Mouse (Mus musculus) heart, embryonic 14.5 days (tissue): ENCODE results near the gene C8g. TPM values are rescaled to one million over a fixed set of nuclear protein-coding genes. Genes with fewer than 3 reads are reported as not detected.
A peak's percentile ranks its signal among the peaks of the same experiment; 100 is the strongest.

Experiments
- ATAC-seq: fragments of 200-750 bp; cut with Nextera tagmentation; 2 replicates; pipeline ENCODE4 v1.8.0; 2017; ENCODE audit warnings: low read depth, moderate TSS enrichment; ENCODE audit not compliant: insufficient number of reproducible peaks, insufficient read depth, low FRiP score
- H3K27ac ChIP-seq, 2 experiments: fragments of 200-500 bp in 1 of 2; fragments of 300-500 bp in 1 of 2; sonication (generic) in 1 of 2; replicated peaks in 1 of 2; 2 replicates each; pipeline ENCODE4 v1.5.1; 2012 to 2014; ENCODE audit warnings: low read depth in 2 of 2, low read length in 2 of 2, control low read depth in 1 of 2, mild to moderate bottlenecking in 1 of 2, mixed read lengths in 1 of 2; ENCODE audit not compliant: control insufficient read depth in 1 of 2, insufficient read depth in 1 of 2
- H3K27me3 ChIP-seq: fragments of 300-500 bp; sonication (generic); 2 replicates; pipeline ENCODE4 v1.6.1; 2014; ENCODE audit warnings: mild to moderate bottlenecking, low read length, control low read depth; ENCODE audit not compliant: control insufficient read depth, insufficient read depth
- H3K36me3 ChIP-seq: fragments of 300-500 bp; sonication (generic); 2 replicates; pipeline ENCODE4 v1.6.1; 2014; ENCODE audit warnings: mild to moderate bottlenecking, control low read depth, low read length, mixed read lengths; ENCODE audit not compliant: control insufficient read depth, insufficient read depth
- H3K4me1 ChIP-seq, 2 experiments: fragments of 200-500 bp in 1 of 2; fragments of 300-500 bp in 1 of 2; sonication (generic) in 1 of 2; 2 replicates each; pipeline ENCODE4 v1.6.1; 2012 to 2014; ENCODE audit warnings: low read length in 2 of 2, control low read depth in 1 of 2, mixed read lengths in 1 of 2; ENCODE audit not compliant: control insufficient read depth in 2 of 2, insufficient read depth in 2 of 2
- H3K4me2 ChIP-seq: fragments of 300-500 bp; sonication (generic); 2 replicates; pipeline ENCODE4 v1.6.1; 2014; ENCODE audit warnings: mild to moderate bottlenecking, low read length
- H3K4me3 ChIP-seq, 2 experiments: fragments of 200-500 bp in 1 of 2; fragments of 300-500 bp in 1 of 2; sonication (generic) in 1 of 2; 2 replicates each; pipeline ENCODE4 v1.5.1; 2012 to 2014; ENCODE audit warnings: low read length in 2 of 2, mild to moderate bottlenecking in 2 of 2, control low read depth in 1 of 2, low read depth in 1 of 2, moderate library complexity in 1 of 2; ENCODE audit not compliant: control insufficient read depth in 1 of 2, insufficient read depth in 1 of 2
- H3K9ac ChIP-seq: fragments of 300-500 bp; sonication (generic); 2 replicates; pipeline ENCODE4 v1.6.1; 2014; ENCODE audit warnings: mild to moderate bottlenecking, low read length
- H3K9me3 ChIP-seq: fragments of 300-500 bp; sonication (generic); 2 replicates; pipeline ENCODE4 v1.6.1; 2016; ENCODE audit warnings: low read length, control low read depth; ENCODE audit not compliant: control insufficient read depth
- WGBS: fragments of 180-500 bp; shearing (Covaris S2); extraction: QIAGEN DNeasy Blood & Tissue Kit; methylation state at CpG from one replicate; pipeline ENCODE4 v1.1.7; 2014; 5-methylcytosine and 5-hydroxymethylcytosine counted together
- polyA plus RNA-seq: library from polyadenylated mRNA; unstranded; fragments of >200 nt; fragmentation: Nextera tagmentation; extraction: Ambion mirVana; gene quantifications from 2 replicates; pipeline ENCODE4 v1.2.1, GENCODE M21; 2014

C8g gene
- 2.9 and 4.9 TPM in 2 replicates for polyA plus RNA-seq

DNA sequence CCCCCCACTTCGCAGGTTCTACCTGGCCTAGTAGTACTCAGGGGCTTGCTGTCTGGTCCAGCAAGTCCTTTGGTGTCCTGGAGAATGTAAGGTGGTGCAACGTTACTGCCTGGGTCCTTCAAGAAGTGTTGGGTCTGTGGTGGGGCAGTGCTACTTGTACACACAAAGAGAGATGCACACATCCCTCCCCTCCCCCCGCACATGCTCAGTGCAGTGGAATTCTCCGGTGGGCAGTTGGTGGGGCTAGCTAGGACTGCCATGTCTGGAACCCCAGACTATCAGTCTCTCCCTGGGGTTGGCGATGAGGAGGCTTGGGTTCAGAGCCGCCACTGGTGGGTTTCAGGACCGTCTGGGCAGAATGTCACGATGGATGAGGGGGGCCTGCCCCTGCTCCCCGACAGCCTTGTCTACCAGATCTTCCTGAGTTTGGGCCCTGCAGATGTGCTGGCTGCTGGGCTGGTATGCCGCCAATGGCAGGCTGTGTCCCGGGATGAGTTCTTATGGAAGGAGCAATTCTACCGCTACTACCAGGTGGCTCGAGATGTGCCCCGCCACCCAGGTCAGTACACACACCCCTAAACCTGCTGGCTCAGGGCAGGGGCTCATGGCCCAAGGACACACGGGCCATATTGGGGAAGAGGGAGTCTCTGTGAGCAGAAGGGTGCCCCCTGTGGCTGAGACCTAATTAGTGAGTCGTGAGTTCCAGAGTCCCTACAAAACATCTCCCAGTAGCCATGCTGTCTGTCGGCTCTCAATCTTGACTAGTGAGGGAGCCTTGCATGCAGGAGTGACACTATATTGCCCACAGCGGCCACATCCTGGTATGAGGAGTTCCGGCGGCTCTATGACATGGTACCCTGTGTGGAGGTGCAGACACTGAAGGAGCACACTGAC is at the start of gene C8g:
C8g (minus strand) TSS at position 127 of the 894 bp plus-strand sequence.
- 73% methylated on average over 20 of the region's 20 CpGs for WGBS
- no peaks in the 10 kb centered on the region for H3K9me3 ChIP-seq
- H3K9ac ChIP-seq: peak within 1 kb of the TSS; percentile 98
- no peak for ATAC-seq
- peak within 1 kb of the TSS; percentile 76 to 77 for H3K27ac ChIP-seq
- H3K4me2 ChIP-seq: peak within 1 kb of the TSS; percentile 98
- peaks cover 36% of the 10 kb centered on the region for H3K36me3 ChIP-seq
- H3K4me3 ChIP-seq: peak within 1 kb of the TSS; percentile 93 to 98
- H3K27me3 ChIP-seq: no peaks in the 10 kb centered on the region
- H3K4me1 ChIP-seq: peaks cover 14 to 19% of the 10 kb centered on the region in 2 experiments

DNA sequence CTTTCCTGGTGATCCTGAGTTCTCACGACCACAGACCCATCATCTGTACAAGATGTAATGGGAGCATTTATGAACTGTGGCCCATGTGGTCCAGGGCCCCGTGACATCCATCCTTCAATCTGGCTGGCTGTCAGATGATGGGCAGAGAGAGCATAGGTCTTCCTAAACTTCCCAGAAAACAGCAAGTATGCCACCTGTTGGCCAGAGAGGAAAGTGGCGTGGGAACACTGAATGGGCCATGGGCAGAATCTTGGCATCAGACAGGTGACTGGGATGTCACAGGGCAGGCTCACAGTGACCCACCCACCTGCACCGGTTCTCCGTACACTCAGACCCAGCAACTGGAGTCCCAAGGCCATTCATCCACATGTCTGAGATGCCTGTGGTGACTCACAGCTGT is 49.7 kb upstream of the C8g start:
- no peak for ATAC-seq
- 34% methylated on average over 5 of the region's 5 CpGs for WGBS
- Histone ChIP-seq H3K9ac (no peak overlapping the region), H3K4me1 (no peaks in the 10 kb centered on the region), H3K9me3 (no peaks in the 10 kb centered on the region), H3K27ac (no peak overlapping the region), H3K4me2 (no peak overlapping the region), H3K27me3 (no peaks in the 10 kb centered on the region), H3K36me3 (no peaks in the 10 kb centered on the region), H3K4me3 (no peak overlapping the region)

DNA sequence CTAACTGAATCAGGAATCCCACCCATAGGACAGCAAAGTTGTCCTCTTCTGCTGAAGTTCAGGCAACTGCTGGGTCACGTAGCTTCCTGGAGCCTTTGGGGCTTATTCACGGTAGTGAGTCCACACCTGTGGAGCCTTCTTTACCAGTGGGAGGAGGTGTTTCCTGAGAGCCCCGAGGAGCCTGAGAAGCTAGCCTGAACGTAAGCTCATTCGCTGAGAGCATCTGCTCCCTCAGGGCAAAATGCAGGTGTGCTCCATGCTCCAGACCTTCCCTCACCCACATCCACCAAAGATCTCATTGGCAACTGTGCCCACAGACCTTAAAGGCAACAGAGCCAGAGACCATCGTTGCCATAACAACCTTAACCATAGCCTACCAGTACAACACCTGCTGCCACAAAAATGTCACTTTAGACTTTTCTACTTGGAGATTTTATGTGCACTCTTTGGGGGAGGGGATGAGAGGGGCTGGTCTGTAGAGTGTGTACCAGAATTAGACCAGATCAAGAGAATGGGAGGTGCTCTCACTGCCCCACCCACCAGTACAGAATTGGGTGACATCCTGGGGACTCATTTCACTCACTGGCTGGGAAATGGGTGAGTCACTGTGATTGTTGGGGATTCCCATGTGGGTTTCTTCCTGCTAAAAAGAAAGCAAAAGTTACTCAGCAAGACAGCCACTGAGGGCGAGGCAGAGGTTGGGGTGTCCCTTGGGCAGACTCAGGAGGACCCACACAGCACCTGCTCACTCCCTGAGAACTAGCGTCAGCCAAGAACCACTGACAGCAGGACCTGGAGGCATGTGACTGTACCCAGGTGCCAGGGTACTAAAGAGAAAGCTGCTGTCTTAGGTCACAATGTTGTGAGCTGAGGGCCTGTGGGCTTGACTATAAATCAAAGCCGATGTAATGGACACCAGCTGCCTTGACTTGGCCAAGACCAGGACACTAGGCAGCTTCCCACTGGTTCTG is 47.8 kb upstream of the C8g start:
- Histone ChIP-seq H3K9me3 (no peaks in the 10 kb centered on the region), H3K4me3 (no peak overlapping the region), H3K4me2 (no peak overlapping the region), H3K27ac (no peak overlapping the region), H3K27me3 (no peaks in the 10 kb centered on the region), H3K9ac (no peak overlapping the region), H3K36me3 (peaks cover 6% of the 10 kb centered on the region; the same call in 1 of the 2 replicates), H3K4me1 (peaks cover 4 to 11% of the 10 kb centered on the region in 2 experiments)
- ATAC-seq: no peak
- 63% methylated on average over 9 of the region's 9 CpGs for WGBS

DNA sequence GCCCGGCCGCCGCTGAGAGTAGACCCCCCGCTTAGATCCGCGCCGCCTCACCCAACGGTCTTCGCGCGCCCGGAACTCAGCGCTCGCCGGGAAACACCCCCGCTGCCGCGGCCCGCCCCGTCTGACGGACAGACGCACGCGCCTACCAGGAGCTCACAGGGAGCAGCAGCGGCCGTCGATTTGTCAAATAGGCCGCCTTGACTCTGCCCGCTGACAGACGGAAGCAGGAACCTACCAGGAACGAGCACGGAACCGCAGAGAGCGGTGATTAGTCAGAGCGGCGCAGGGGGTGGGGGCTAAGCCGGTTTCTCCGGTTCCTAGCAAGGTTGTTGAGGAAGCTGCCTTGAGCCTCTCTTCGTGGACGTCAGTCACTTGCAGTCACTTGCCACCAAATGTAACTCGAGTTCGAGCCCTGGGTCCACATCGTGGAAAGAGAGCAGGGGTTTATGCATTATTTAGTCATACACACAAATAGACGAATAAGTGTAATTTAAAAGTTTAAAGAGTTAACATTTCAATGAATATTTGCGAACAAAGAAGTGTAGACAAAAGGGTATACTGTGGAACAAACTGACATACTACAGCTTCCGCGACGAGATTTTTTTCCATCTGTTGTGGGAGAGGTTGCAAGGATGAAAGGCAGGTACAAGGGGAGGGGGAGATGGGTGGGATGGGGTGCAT is 45.4 kb upstream of the C8g start, which contains the start of gene Traf2:
Traf2 (minus strand) TSS at position 130 of the 681 bp plus-strand sequence.
- Histone ChIP-seq H3K9ac (peak within 1 kb of the TSS; percentile 87), H3K27ac (peak within 1 kb of the TSS; percentile 20 to 79; a peak in 3 of 4 replicates), H3K4me2 (peak within 1 kb of the TSS; percentile 79), H3K4me1 (peaks cover 4 to 11% of the 10 kb centered on the region in 2 experiments), H3K9me3 (no peaks in the 10 kb centered on the region), H3K27me3 (no peaks in the 10 kb centered on the region), H3K4me3 (peak within 1 kb of the TSS; percentile 66 to 85), H3K36me3 (peaks cover 9% of the 10 kb centered on the region; the same call in 1 of the 2 replicates)
- ATAC-seq: peak; percentile 98
- WGBS: 3% methylated on average over 48 of the region's 48 CpGs

DNA sequence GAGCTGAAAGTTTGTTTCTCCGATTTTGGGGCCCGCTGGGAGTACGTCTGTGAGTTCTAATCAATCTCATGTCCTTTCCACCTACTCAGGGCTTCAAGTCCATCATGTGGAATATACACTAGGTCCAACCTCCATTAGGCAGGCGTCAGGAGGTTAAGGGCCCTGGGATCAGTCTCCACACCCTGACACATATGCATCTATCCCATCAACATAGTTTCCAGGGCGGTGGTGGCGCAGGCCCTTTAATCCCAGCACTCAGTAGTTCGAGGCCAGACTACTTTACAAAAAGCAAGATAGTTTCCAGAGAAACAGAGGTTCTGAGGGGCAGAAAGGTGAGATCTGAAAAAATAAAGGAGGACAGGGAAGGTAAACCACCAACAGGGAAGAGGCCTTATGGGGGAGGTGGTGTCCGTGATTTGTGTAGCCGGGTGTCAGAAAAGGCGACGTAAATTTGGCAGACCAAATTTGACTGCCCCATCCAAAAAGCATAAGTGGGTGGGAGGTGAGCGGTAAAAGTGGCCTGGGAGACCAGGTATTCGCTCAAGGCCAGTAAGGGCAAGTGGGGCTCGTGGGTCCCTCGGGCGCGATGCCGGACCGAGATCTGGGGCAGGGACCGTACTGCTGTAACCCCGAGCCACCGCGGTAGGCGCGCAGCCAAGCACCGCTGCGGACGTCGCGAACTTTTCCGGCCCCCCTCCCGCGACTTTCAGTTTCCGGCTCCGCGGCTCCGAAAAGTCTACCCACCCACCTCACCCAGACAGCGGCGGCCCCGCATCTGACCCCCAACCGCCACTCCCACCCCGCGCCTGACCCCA is 44.7 kb upstream of the C8g start:
- Histone ChIP-seq H3K9ac (peak overlapping the region; percentile 87), H3K27me3 (no peaks in the 10 kb centered on the region), H3K9me3 (no peaks in the 10 kb centered on the region), H3K4me3 (peak overlapping the region; percentile 66 to 85), H3K36me3 (peaks cover 9% of the 10 kb centered on the region; the same call in 1 of the 2 replicates), H3K4me2 (peak overlapping the region; percentile 79), H3K4me1 (peaks cover 4 to 11% of the 10 kb centered on the region in 2 experiments), H3K27ac (peak overlapping the region; percentile 20 to 79; a peak in 3 of 4 replicates)
- ATAC-seq: peak; percentile 49
- 6% methylated on average over 43 of the region's 43 CpGs for WGBS

DNA sequence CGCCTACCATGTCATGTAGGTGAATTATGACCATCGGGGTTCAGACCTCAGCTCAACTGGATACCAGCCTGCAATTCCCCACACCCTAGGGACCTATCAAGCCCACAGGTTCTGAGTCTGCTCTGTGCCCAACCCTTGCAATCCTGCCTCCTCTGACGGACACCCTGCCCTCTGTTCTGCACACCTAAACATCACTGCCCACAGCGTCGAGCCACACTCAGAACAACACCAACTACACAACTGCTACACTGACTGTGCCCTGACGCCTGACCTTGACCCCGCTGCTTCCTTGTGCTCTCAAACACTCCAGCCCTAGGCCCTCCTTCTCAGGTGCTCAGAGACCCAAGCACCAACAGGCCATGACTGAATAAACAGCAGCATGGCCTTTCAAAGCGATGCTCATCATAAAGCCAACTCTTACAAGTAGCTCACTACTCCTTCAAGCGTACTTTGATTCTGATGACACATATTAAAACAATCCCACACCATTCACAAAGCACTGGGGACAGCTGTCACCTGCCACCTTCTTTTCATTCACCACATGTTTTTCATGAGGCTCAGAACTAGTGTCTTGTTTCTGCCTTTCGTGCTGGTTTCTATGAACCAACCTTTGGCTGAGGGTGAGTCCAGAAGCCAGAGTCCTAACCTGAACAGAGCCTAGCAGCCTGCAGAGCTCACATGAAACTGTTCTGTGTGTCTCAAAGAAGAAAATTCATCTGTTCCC is 40.3 kb upstream of the C8g start:
- H3K4me2 ChIP-seq: no peak overlapping the region
- no peaks in the 10 kb centered on the region for H3K9me3 ChIP-seq
- peaks cover 4 to 11% of the 10 kb centered on the region in 2 experiments for H3K4me1 ChIP-seq
- H3K4me3 ChIP-seq: no peak overlapping the region
- H3K27ac ChIP-seq: no peak overlapping the region
- ATAC-seq: no peak
- no peak overlapping the region for H3K9ac ChIP-seq
- H3K27me3 ChIP-seq: no peaks in the 10 kb centered on the region
- H3K36me3 ChIP-seq: peaks cover 32% of the 10 kb centered on the region
- WGBS: 85% methylated on average over 10 of the region's 10 CpGs
